Comparison of ENCODE assay signal across 10 mouse cellular contexts in genomic region chr8:84569921-84570673, GRCm38 (mm10).
DNase-seq lines count a peak whose midpoint lies in the region; ATAC-seq and TF ChIP-seq lines count a peak whose summit lies in the region.
"Had no signal": no experiment of that assay in that cellular context is flagged by ENCODE, and none has a peak within 500 bp of the region (broad histone marks: within the 10 kb centered on the region; RNA-seq: fewer than 3 reads in every experiment).

No protein-coding gene starts in this region.

- no peaks in the 10 kb centered on the region for H3K27me3 ChIP-seq in lung, embryonic 14.5 days (ENCODE audit: insufficient read depth, low read length)
- H3K27me3 ChIP-seq in splenic B cell, adult 2 months (ENCODE audit: control insufficient read depth, insufficient read depth, low read length, poor library complexity, severe bottlenecking), result no peaks in the 10 kb centered on the region

- DNase-seq in cerebellum, adult 9-10 months, result peak; percentile 77
- DNase-seq in lung, embryonic 14.5 days, result peak; percentile 59
- DNase-seq in lung, postnatal 36 days, result no peak
- peak; percentile 13 for DNase-seq in splenic B cell, adult 2 months (ENCODE audit: low read depth, low spot score)
- DNase-seq in urinary bladder, postnatal 25 days (ENCODE audit: low spot score), result no peak
- DNase-seq in layer of hippocampus, postnatal 36 days, result no peak

- 25% methylated on average over 25 of the region's 25 CpGs for WGBS in lung, embryonic 14.5 days

- no peaks in the 10 kb centered on the region for H3K36me3 ChIP-seq in lung, embryonic 14.5 days (ENCODE audit: insufficient read depth)
- H3K36me3 ChIP-seq in splenic B cell, adult 2 months (ENCODE audit: control insufficient read depth, insufficient read depth, low read length, poor library complexity, severe bottlenecking), result no peaks in the 10 kb centered on the region
- H3K36me3 ChIP-seq: G1E had no signal

- no peak for ATAC-seq in cerebellum, adult (ENCODE audit: insufficient number of reproducible peaks, low FRiP score, low TSS enrichment)
- no peak for ATAC-seq in lung, embryonic 14.5 days (ENCODE audit: insufficient read depth)
- peak; percentile 25; the same call in 1 of the 2 replicates for ATAC-seq in erythroid progenitor cell, adult 5-6 weeks (replicated peaks; ENCODE audit: low FRiP score, poor library complexity, severe bottlenecking)

- no peak overlapping the region for H3K4me3 ChIP-seq in lung, embryonic 14.5 days (ENCODE audit: low read depth, low read length)

- TF ChIP-seq CTCF in lung, embryonic 14.5 days (IDR thresholded peaks at IDR 0.05; ENCODE audit: low read depth), result peak; percentile 65

- no peaks in the 10 kb centered on the region for H3K9me3 ChIP-seq in lung, embryonic 14.5 days (ENCODE audit: low read depth, low read length)
- H3K9me3 ChIP-seq: G1E had no signal

- H3K4me1 ChIP-seq in lung, embryonic 14.5 days (ENCODE audit: insufficient read depth), result no peaks in the 10 kb centered on the region

- peak overlapping the region; percentile 26 for H3K4me2 ChIP-seq in lung, embryonic 14.5 days

- H3K9ac ChIP-seq in lung, embryonic 14.5 days, result no peak overlapping the region

- H3K27ac ChIP-seq in lung, embryonic 14.5 days (ENCODE audit: low read depth), result no peak overlapping the region
- H3K27ac ChIP-seq: macrophage had no signal

Comparison
In these comparisons a context has a peak if more than half of its experiments do, and no peak if none do; other contexts are left out.
1. DNase-seq: peak in cerebellum, adult 9-10 months (single experiment), lung, embryonic 14.5 days (single experiment) and splenic B cell, adult 2 months (single experiment); none in lung, postnatal 36 days (single experiment), urinary bladder, postnatal 25 days (single experiment) and layer of hippocampus, postnatal 36 days (0 of 2).